Mouse (Mus musculus) heart, postnatal 0 days (tissue): ENCODE data around the gene Lysmd4. TPM values are rescaled to one million over a fixed set of nuclear protein-coding genes. Genes with fewer than 3 reads are reported as not detected.

Experiments
- ATAC-seq: fragments of 200-750 bp; cut with Nextera tagmentation; 2 replicates; pipeline ENCODE4 v1.8.0; 2017; ENCODE audit warnings: low read depth, moderate number of reproducible peaks, moderate library complexity; ENCODE audit not compliant: insufficient read depth
- DNase-seq: peaks from one replicate; pipeline ENCODE4 v3.0.0-alpha.2; 2016; ENCODE audit warnings: low spot score
- H3K27ac ChIP-seq: fragments of 300-500 bp; sonication (generic); 2 replicates; pipeline ENCODE4 v1.5.1; 2014; ENCODE audit warnings: low read depth, mild to moderate bottlenecking
- H3K27me3 ChIP-seq: fragments of 300-500 bp; sonication (generic); 2 replicates; pipeline ENCODE4 v1.6.1; 2014; ENCODE audit warnings: low read length, mixed read lengths; ENCODE audit not compliant: control insufficient read depth, insufficient read depth
- H3K36me3 ChIP-seq: fragments of 300-500 bp; sonication (generic); replicated peaks from 2 replicates; pipeline ENCODE4 v1.6.1; 2014; ENCODE audit warnings: low read length, mixed read lengths; ENCODE audit not compliant: control insufficient read depth, insufficient read depth
- H3K4me1 ChIP-seq: fragments of 300-500 bp; sonication (generic); 2 replicates; pipeline ENCODE4 v1.6.1; 2014; ENCODE audit warnings: antibody characterized with exemption; ENCODE audit not compliant: control insufficient read depth, insufficient read depth
- H3K4me2 ChIP-seq: fragments of 300-500 bp; sonication (generic); 2 replicates; pipeline ENCODE4 v1.6.1; 2014; ENCODE audit warnings: low read depth, mild to moderate bottlenecking, low read length, moderate library complexity
- H3K4me3 ChIP-seq: fragments of 300-500 bp; sonication (generic); 2 replicates; pipeline ENCODE4 v1.5.1; 2014; ENCODE audit warnings: low read depth, low read length
- H3K9ac ChIP-seq: fragments of 300-500 bp; sonication (generic); replicated peaks from 2 replicates; pipeline ENCODE4 v1.6.1; 2014; ENCODE audit warnings: low read depth, low read length, mixed read lengths
- H3K9me3 ChIP-seq: fragments of 300-500 bp; sonication (generic); replicated peaks from 2 replicates; pipeline ENCODE4 v1.6.1; 2016; ENCODE audit warnings: low read length; ENCODE audit not compliant: control insufficient read depth
- CTCF ChIP-seq: IDR thresholded peaks from 2 replicates; pipeline ENCODE4 v1.5.1; 2016; ENCODE audit warnings: antibody characterized with exemption, control low read depth, low read depth
- EP300 ChIP-seq: IDR thresholded peaks from 2 replicates; pipeline ENCODE4 v1.6.1; 2016; ENCODE audit warnings: antibody characterized with exemption, low read depth
- WGBS: fragments of 180-500 bp; shearing (Covaris S2); extraction: QIAGEN DNeasy Blood & Tissue Kit; methylation state at CpG from one replicate; pipeline ENCODE4 v1.1.7; 2014; 5-methylcytosine and 5-hydroxymethylcytosine counted together
- polyA plus RNA-seq: library from polyadenylated mRNA; unstranded; fragments of >200 nt; fragmentation: Nextera tagmentation; extraction: Ambion mirVana; gene quantifications from 2 replicates; pipeline ENCODE4 v1.2.1, GENCODE M21; 2015
- total RNA-seq: library from RNA; depleted of rRNA; stranded (reverse); fragments of >200 nt; gene quantifications from 2 replicates; pipeline ENCODE4 v1.2.3, GENCODE M21; 2014; ENCODE audit warnings: low replicate concordance; rRNA removed

Gene Lysmd4
- total and polyA plus RNA-seq, 2 experiments from 2014 or later: 15.0 to 15.9 TPM

DNA sequence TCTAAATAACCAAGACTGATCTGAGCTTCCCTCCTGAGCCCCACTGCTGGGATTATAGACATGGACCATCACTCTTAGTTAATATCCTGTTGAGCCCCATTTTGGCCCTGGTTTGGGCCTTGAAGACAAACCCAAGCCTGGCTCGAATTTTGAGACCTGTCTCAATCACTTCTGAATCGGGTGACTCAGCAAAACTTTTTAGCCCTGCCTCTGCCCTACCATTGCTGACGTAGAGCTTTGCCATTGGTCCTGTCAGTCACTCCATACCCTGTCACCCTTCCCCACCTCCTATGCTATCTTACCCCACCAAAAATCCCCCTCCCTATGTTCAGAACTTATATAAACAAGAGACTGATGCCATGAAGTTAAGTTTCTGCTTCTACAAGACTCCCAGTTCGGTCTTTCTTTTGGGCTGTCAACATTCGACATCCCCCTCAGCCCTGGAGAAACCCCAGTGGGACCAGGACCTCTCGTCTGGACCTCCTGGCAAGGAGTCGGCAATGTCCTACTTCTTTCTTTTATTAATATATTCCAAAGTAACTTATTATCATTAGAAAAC is 119.8 kb downstream of the Lysmd4 start:
- no peak overlapping the region for H3K27ac ChIP-seq
- H3K36me3 ChIP-seq: peaks cover 3% of the 10 kb centered on the region; the same call in 1 of the 2 replicates
- DNase-seq: no peak
- WGBS: 75% methylated on average over 7 of the region's 7 CpGs
- H3K9me3 ChIP-seq: no peaks in the 10 kb centered on the region
- ATAC-seq: no peak
- no peak overlapping the region for H3K9ac ChIP-seq
- H3K4me2 ChIP-seq: no peak overlapping the region
- no peak overlapping the region for H3K4me3 ChIP-seq
- no peak for TF ChIP-seq CTCF
- TF ChIP-seq EP300: no peak
- H3K27me3 ChIP-seq: no peaks in the 10 kb centered on the region
- 0 out of 2 replicates have a peak, but pooled peaks cover 3% of the 10 kb centered on the region for H3K4me1 ChIP-seq

DNA sequence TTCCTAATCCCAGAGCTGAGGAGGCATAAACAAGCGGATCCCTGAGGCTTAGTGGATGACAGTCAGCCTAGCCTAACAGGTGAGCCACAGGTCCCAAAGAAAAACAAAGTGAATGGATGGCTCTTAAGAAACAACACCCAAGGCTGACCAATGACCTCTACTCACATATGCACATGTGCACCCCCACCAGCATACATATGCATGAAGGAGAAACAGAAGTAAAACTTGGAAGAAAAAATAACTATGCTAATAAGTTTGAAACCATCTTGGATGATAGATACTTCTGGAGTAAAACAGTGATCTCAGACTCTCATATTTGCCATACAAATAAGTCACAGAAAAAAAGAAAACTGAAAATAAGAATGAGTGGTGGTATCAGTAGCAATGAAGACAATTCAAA is 122.1 kb downstream of the Lysmd4 start:
- Histone ChIP-seq H3K9me3 (no peaks in the 10 kb centered on the region), H3K36me3 (peaks cover 3% of the 10 kb centered on the region; the same call in 1 of the 2 replicates), H3K27ac (no peak overlapping the region), H3K4me3 (no peak overlapping the region), H3K9ac (no peak overlapping the region), H3K4me1 (0 out of 2 replicates have a peak, but pooled peaks cover 3% of the 10 kb centered on the region), H3K27me3 (no peaks in the 10 kb centered on the region), H3K4me2 (no peak overlapping the region)
- ATAC-seq: no peak
- no peak for DNase-seq
- TF ChIP-seq EP300 (no peak), CTCF (no peak)
- WGBS: 85% methylated on average over 1 of the region's 1 CpGs

- H3K4me2 ChIP-seq: no peak overlapping the region
- WGBS: 63% methylated on average over 4 of the region's 4 CpGs
- no peaks in the 10 kb centered on the region for H3K9me3 ChIP-seq
- ATAC-seq: no peak
- H3K9ac ChIP-seq: no peak overlapping the region
- H3K4me1 ChIP-seq: no peaks in the 10 kb centered on the region
- H3K27ac ChIP-seq: no peak overlapping the region
- no peak for DNase-seq
- no peaks in the 10 kb centered on the region for H3K36me3 ChIP-seq
- H3K4me3 ChIP-seq: no peak overlapping the region
- no peaks in the 10 kb centered on the region for H3K27me3 ChIP-seq
- no peak for TF ChIP-seq EP300
- TF ChIP-seq CTCF: no peak
These were observed 130.6 kb downstream of the Lysmd4 start for GRCm38 (mm10) chr7:67352989-67353388.

GRCm38 (mm10) chr7:67353667-67354066 is 131.3 kb downstream of the Lysmd4 start:
- no peak for DNase-seq
- no peak overlapping the region for H3K4me2 ChIP-seq
- 83% methylated on average over 6 of the region's 6 CpGs for WGBS
- no peaks in the 10 kb centered on the region for H3K27me3 ChIP-seq
- no peak overlapping the region for H3K27ac ChIP-seq
- ATAC-seq: no peak
- H3K4me1 ChIP-seq: peaks cover 1% of the 10 kb centered on the region; the same call in 1 of the 2 replicates
- H3K9ac ChIP-seq: no peak overlapping the region
- TF ChIP-seq CTCF (no peak; the same call in 1 of the 2 replicates), EP300 (no peak)
- H3K36me3 ChIP-seq: no peaks in the 10 kb centered on the region
- H3K9me3 ChIP-seq: no peaks in the 10 kb centered on the region
- H3K4me3 ChIP-seq: no peak overlapping the region

DNA sequence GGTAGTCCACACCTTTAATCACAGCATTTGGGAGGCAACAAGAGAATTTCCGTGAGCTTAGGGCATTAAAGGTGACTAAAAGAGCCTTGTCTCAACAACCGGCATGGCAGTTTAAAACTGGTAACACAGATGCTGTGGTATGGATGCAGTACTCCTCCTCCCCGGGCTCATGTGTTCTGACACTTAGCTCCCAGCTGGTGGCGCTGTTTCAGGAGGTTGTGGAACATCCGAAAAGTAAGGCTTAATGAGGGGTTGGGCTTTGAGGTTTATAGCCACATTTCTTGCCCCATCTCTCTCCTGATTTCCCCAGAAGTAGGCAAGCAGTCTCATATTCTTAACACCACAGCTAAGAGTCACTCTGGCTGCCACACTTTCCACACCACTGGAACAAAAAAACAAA is 133.5 kb downstream of the Lysmd4 start:
- Histone ChIP-seq H3K4me2 (no peak overlapping the region), H3K4me1 (peaks cover 11% of the 10 kb centered on the region), H3K4me3 (no peak overlapping the region), H3K27ac (no peak overlapping the region), H3K9me3 (no peaks in the 10 kb centered on the region), H3K9ac (no peak overlapping the region), H3K36me3 (no peaks in the 10 kb centered on the region), H3K27me3 (no peaks in the 10 kb centered on the region)
- TF ChIP-seq CTCF (no peak), EP300 (no peak)
- no peak for DNase-seq
- ATAC-seq: no peak
- WGBS: 89% methylated on average over 5 of the region's 5 CpGs

Other genes starting within 250 kb of the Lysmd4 start
- 158 and 165 TPM in 2 replicates for gene Mef2a, start 150.3 kb downstream of the Lysmd4 start, total RNA-seq
- gene Mef2a, start 150.3 kb downstream of the Lysmd4 start, polyA plus RNA-seq: 96.9 and 112 TPM in 2 replicates